Mouse (Mus musculus) lung, postnatal 0 days (tissue): ENCODE data around the gene Btnl6.

Experiments used
- CTCF ChIP-seq: IDR thresholded peaks from 2 replicates; pipeline ENCODE4 v1.5.1; 2016; ENCODE audit warnings: antibody characterized with exemption, mild to moderate bottlenecking
- EP300 ChIP-seq: IDR thresholded peaks from 2 replicates; pipeline ENCODE4 v1.6.1; 2016; ENCODE audit warnings: antibody characterized with exemption, mild to moderate bottlenecking, control low read depth

- TF ChIP-seq CTCF (no peak), EP300 (no peak)
Measured at GRCm38 (mm10) chr17:34561200-34561599, 44.0 kb upstream of the Btnl6 start.
